Mouse (Mus musculus): ENCODE data around the gene Scfd2. TPM values are rescaled to one million over a fixed set of nuclear protein-coding genes. Genes with fewer than 3 reads are reported as not detected.

Scfd2 gene
- polyA plus RNA-seq, 1 experiment from 2014 or later = 15.9 TPM

DNA sequence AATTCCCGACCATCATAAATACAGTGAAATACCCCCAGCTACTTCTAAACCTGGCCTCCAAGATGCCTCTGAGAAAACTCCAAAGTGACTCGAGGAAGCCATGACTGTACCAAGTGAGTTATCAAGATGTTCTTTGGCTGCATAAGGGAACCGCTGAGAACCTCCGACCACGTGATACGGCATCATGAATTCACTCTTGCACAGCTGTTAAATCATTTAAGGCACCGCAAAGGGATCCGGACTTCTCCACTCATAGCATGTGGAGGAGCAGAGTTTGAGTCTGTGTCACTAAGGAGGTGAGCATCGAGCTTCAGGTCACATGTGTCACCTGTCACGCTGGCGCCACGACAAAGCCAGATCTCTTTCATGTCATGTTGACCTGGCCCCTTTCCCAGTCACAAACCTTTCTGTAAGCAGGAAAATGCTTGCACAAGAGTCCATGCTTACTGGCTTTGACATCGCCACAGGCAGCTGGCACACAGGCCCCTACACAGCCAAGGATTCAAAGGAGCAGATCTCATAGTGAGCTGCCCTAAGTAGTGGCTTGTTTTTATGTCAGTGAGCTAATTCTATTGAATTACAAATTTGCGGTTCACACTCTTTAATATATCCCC is 287.0 kb downstream of the Scfd2 start:
- WGBS = 90% methylated on average over 14 of the region's 14 CpGs
- Histone ChIP-seq H3K9ac (ENCODE audit: low read length) (no peak overlapping the region), H3K36me3 (ENCODE audit: control insufficient read depth, insufficient read depth, low read length) (no peaks in the 10 kb centered on the region), H3K9me3 (ENCODE audit: control insufficient read depth, low read length) (no peaks in the 10 kb centered on the region), H3K27me3 (ENCODE audit: control insufficient read depth, insufficient read depth, low read length) (no peaks in the 10 kb centered on the region), H3K27ac (replicated peaks; ENCODE audit: low read depth, low read length) (no peak overlapping the region), H3K4me2 (ENCODE audit: low read depth, severe bottlenecking) (no peak overlapping the region), H3K4me3 (ENCODE audit: low read depth, low read length) (no peak overlapping the region), H3K4me1 (ENCODE audit: control insufficient read depth, insufficient read depth, low read length) (peaks cover 2% of the 10 kb centered on the region; the same call in 1 of the 2 replicates)
- no peak for DNase-seq (ENCODE audit: low spot score)
- no peak for ATAC-seq (ENCODE audit: insufficient number of reproducible peaks, low FRiP score, low TSS enrichment, low read depth)

GRCm38 (mm10) chr5:74242654-74243053 is 288.9 kb downstream of the Scfd2 start:
- ATAC-seq (ENCODE audit: insufficient number of reproducible peaks, low FRiP score, low TSS enrichment, low read depth) (no peak), DNase-seq (ENCODE audit: low spot score) (no peak)
- Histone ChIP-seq H3K9ac (ENCODE audit: low read length) (no peak overlapping the region), H3K9me3 (ENCODE audit: control insufficient read depth, low read length) (no peaks in the 10 kb centered on the region), H3K36me3 (ENCODE audit: control insufficient read depth, insufficient read depth, low read length) (no peaks in the 10 kb centered on the region), H3K27me3 (ENCODE audit: control insufficient read depth, insufficient read depth, low read length) (no peaks in the 10 kb centered on the region), H3K4me1 (ENCODE audit: control insufficient read depth, insufficient read depth, low read length) (no peaks in the 10 kb centered on the region), H3K4me2 (ENCODE audit: low read depth, severe bottlenecking) (no peak overlapping the region), H3K27ac (replicated peaks; ENCODE audit: low read depth, low read length) (no peak overlapping the region), H3K4me3 (ENCODE audit: low read depth, low read length) (no peak overlapping the region)
- 67% methylated on average over 3 of the region's 3 CpGs for WGBS

DNA sequence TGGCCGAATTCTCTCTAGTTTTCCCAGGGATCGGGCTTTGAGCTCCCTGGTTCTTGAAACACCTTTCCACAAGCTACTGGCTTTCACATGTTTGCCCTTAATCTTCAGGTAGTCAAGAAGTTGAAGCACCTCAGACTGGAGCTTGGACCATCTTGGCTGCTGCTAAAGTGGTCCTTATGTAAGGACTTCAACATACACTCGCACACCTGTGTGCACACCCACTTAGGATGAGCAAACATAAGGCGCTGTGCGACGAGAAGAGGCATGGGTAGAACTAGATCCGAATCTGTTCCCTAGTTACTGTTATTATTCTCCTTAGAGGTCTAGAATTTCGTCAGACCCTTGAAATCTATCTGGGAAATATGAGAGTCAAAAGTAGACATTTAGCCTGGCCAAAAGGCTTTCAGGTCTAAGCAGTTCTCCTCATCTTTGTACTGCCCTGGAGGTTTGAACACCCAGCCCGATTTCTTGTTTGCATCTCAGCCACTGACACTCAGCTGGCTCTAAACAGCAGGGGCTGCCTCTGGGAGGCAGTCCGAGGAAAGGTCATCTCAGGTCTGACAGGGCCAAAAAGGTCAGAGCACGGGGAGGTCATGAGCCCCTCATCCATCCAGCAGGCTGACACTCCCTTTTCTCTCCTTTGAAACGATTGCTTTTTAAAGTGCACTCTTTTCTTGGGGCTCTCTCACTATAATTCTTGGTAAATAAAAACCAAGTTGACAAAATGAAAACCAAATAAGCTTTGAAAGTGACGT is 290.5 kb downstream of the Scfd2 start:
- WGBS = 59% methylated on average over 13 of the region's 13 CpGs
- no peaks in the 10 kb centered on the region for H3K4me1 ChIP-seq (ENCODE audit: control insufficient read depth, insufficient read depth, low read length)
- H3K27me3 ChIP-seq (ENCODE audit: control insufficient read depth, insufficient read depth, low read length) = no peaks in the 10 kb centered on the region
- H3K4me2 ChIP-seq (ENCODE audit: low read depth, severe bottlenecking) = no peak overlapping the region
- ATAC-seq (ENCODE audit: insufficient number of reproducible peaks, low FRiP score, low TSS enrichment, low read depth) = no peak
- DNase-seq (ENCODE audit: low spot score) = no peak
- H3K36me3 ChIP-seq (ENCODE audit: control insufficient read depth, insufficient read depth, low read length) = no peaks in the 10 kb centered on the region
- no peaks in the 10 kb centered on the region for H3K9me3 ChIP-seq (ENCODE audit: control insufficient read depth, low read length)
- no peak overlapping the region for H3K4me3 ChIP-seq (ENCODE audit: low read depth, low read length)
- H3K9ac ChIP-seq (ENCODE audit: low read length) = no peak overlapping the region
- no peak overlapping the region for H3K27ac ChIP-seq (replicated peaks; ENCODE audit: low read depth, low read length)

- H3K27me3 ChIP-seq (ENCODE audit: control insufficient read depth, insufficient read depth, low read length) = no peaks in the 10 kb centered on the region
- no peaks in the 10 kb centered on the region for H3K4me1 ChIP-seq (ENCODE audit: control insufficient read depth, insufficient read depth, low read length)
- no peak overlapping the region for H3K27ac ChIP-seq (replicated peaks; ENCODE audit: low read depth, low read length)
- H3K36me3 ChIP-seq (ENCODE audit: control insufficient read depth, insufficient read depth, low read length) = no peaks in the 10 kb centered on the region
- ATAC-seq (ENCODE audit: insufficient number of reproducible peaks, low FRiP score, low TSS enrichment, low read depth) (no peak), DNase-seq (ENCODE audit: low spot score) (no peak)
- no peaks in the 10 kb centered on the region for H3K9me3 ChIP-seq (ENCODE audit: control insufficient read depth, low read length)
- H3K9ac ChIP-seq (ENCODE audit: low read length) = no peak overlapping the region
- no peak overlapping the region for H3K4me3 ChIP-seq (ENCODE audit: low read depth, low read length)
- H3K4me2 ChIP-seq (ENCODE audit: low read depth, severe bottlenecking) = no peak overlapping the region
- WGBS = 85% methylated on average over 8 of the region's 8 CpGs
These were observed 291.3 kb downstream of the Scfd2 start for GRCm38 (mm10) chr5:74240298-74240697.

GRCm38 (mm10) chr5:74239369-74239768 is 292.2 kb downstream of the Scfd2 start:
- Histone ChIP-seq H3K27ac (replicated peaks; ENCODE audit: low read depth, low read length) (no peak overlapping the region), H3K9ac (ENCODE audit: low read length) (no peak overlapping the region), H3K4me3 (ENCODE audit: low read depth, low read length) (no peak overlapping the region), H3K9me3 (ENCODE audit: control insufficient read depth, low read length) (no peaks in the 10 kb centered on the region), H3K4me2 (ENCODE audit: low read depth, severe bottlenecking) (no peak overlapping the region), H3K36me3 (ENCODE audit: control insufficient read depth, insufficient read depth, low read length) (no peaks in the 10 kb centered on the region), H3K4me1 (ENCODE audit: control insufficient read depth, insufficient read depth, low read length) (no peaks in the 10 kb centered on the region), H3K27me3 (ENCODE audit: control insufficient read depth, insufficient read depth, low read length) (no peaks in the 10 kb centered on the region)
- ATAC-seq (ENCODE audit: insufficient number of reproducible peaks, low FRiP score, low TSS enrichment, low read depth) = no peak
- WGBS = 94% methylated on average over 1 of the region's 1 CpGs
- DNase-seq (ENCODE audit: low spot score) = no peak

DNA sequence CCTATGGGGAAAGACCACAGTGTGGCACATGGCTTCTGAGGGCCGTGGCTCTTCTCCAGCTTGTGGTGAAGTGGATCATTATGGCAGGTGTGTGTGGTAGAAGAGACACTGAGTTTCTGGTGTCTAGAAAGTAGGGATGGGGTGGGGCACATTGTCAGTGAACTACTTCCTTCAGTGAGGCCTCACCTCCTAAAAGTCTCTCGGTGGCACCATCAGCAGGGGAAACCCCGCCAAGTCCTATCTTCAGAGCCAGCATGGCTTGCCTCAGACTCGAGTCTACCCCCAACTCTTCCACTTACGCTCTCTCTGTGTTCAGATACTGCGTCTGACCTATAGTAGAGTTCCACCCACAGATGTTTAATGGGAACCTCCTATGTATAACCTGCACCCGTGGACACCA is 297.8 kb downstream of the Scfd2 start:
- ATAC-seq (ENCODE audit: insufficient number of reproducible peaks, low FRiP score, low TSS enrichment, low read depth) = no peak
- 0 out of 2 replicates have a peak, but pooled peaks cover 2% of the 10 kb centered on the region for H3K4me1 ChIP-seq (ENCODE audit: control insufficient read depth, insufficient read depth, low read length)
- no peak overlapping the region for H3K9ac ChIP-seq (ENCODE audit: low read length)
- no peak for DNase-seq (ENCODE audit: low spot score)
- no peaks in the 10 kb centered on the region for H3K36me3 ChIP-seq (ENCODE audit: control insufficient read depth, insufficient read depth, low read length)
- no peaks in the 10 kb centered on the region for H3K9me3 ChIP-seq (ENCODE audit: control insufficient read depth, low read length)
- no peak overlapping the region for H3K27ac ChIP-seq (replicated peaks; ENCODE audit: low read depth, low read length)
- no peaks in the 10 kb centered on the region for H3K27me3 ChIP-seq (ENCODE audit: control insufficient read depth, insufficient read depth, low read length)
- no peak overlapping the region for H3K4me2 ChIP-seq (ENCODE audit: low read depth, severe bottlenecking)
- H3K4me3 ChIP-seq (ENCODE audit: low read depth, low read length) = no peak overlapping the region
- 92% methylated on average over 7 of the region's 7 CpGs for WGBS

DNA sequence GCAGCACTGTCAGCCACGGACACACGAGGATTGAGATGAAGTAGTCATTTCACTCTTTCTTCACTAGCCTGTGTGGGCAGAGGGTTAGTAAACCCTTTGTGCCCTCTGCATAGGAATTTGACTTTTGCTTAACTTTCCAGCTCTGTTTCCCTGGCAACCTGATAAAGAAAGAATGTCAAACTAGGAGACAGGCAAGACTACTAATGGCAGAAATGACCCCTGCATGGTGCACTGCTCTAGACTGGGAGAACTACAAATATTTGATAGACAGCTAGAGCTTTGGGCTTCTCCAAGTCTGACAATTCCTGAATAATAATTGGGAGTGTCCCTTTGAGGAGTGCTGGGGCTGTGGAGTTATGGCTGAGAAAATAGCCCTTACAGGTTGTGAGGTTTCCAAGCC is 301.0 kb downstream of the Scfd2 start:
- H3K27ac ChIP-seq (replicated peaks; ENCODE audit: low read depth, low read length) = no peak overlapping the region
- ATAC-seq (ENCODE audit: insufficient number of reproducible peaks, low FRiP score, low TSS enrichment, low read depth) (no peak), DNase-seq (ENCODE audit: low spot score) (no peak)

GRCm38 (mm10) chr5:74229775-74230413 is 301.7 kb downstream of the Scfd2 start:
- Histone ChIP-seq H3K9ac (ENCODE audit: low read length) (no peak overlapping the region), H3K36me3 (ENCODE audit: control insufficient read depth, insufficient read depth, low read length) (no peaks in the 10 kb centered on the region), H3K27ac (replicated peaks; ENCODE audit: low read depth, low read length) (no peak overlapping the region; the same call in 1 of the 2 replicates), H3K27me3 (ENCODE audit: control insufficient read depth, insufficient read depth, low read length) (no peaks in the 10 kb centered on the region), H3K9me3 (ENCODE audit: control insufficient read depth, low read length) (no peaks in the 10 kb centered on the region), H3K4me1 (ENCODE audit: control insufficient read depth, insufficient read depth, low read length) (0 out of 2 replicates have a peak, but pooled peaks cover 2% of the 10 kb centered on the region), H3K4me3 (ENCODE audit: low read depth, low read length) (no peak overlapping the region), H3K4me2 (ENCODE audit: low read depth, severe bottlenecking) (no peak overlapping the region)
- DNase-seq (ENCODE audit: low spot score) = no peak
- WGBS = 62% methylated on average over 11 of the region's 11 CpGs
- ATAC-seq (ENCODE audit: insufficient number of reproducible peaks, low FRiP score, low TSS enrichment, low read depth) = no peak

More for the DNA sequence above, 301.0 kb downstream of the Scfd2 start:
- H3K9ac ChIP-seq (ENCODE audit: low read length) = no peak overlapping the region
- 82% methylated on average over 2 of the region's 2 CpGs for WGBS
- H3K27me3 ChIP-seq (ENCODE audit: control insufficient read depth, insufficient read depth, low read length) = no peaks in the 10 kb centered on the region
- no peaks in the 10 kb centered on the region for H3K36me3 ChIP-seq (ENCODE audit: control insufficient read depth, insufficient read depth, low read length)
- no peak overlapping the region for H3K4me3 ChIP-seq (ENCODE audit: low read depth, low read length)
- H3K9me3 ChIP-seq (ENCODE audit: control insufficient read depth, low read length) = no peaks in the 10 kb centered on the region
- H3K4me1 ChIP-seq (ENCODE audit: control insufficient read depth, insufficient read depth, low read length) = 0 out of 2 replicates have a peak, but pooled peaks cover 2% of the 10 kb centered on the region
- H3K4me2 ChIP-seq (ENCODE audit: low read depth, severe bottlenecking) = no peak overlapping the region
